Mouse (Mus musculus) lung, postnatal 0 days (tissue): ENCODE results near the gene Kalrn. TPM values are rescaled to one million over a fixed set of nuclear protein-coding genes. Genes with fewer than 3 reads are reported as not detected.
A peak's percentile ranks its signal among the peaks of the same experiment; 100 is the strongest.

Source experiments
- ATAC-seq: fragments of 200-750 bp; cut with Nextera tagmentation; 2 replicates; pipeline ENCODE4 v1.8.0; 2017; ENCODE audit warnings: moderate library complexity
- DNase-seq: peaks from one replicate; pipeline ENCODE4 v3.0.0-alpha.2; 2016; ENCODE audit warnings: low spot score
- H3K27ac ChIP-seq: fragments of 300-500 bp; sonication (generic); 2 replicates; pipeline ENCODE4 v1.5.1; 2014; ENCODE audit warnings: antibody characterized with exemption, mild to moderate bottlenecking, low read length, mixed read lengths
- H3K27me3 ChIP-seq: fragments of 300-500 bp; sonication (generic); replicated peaks from 2 replicates; pipeline ENCODE4 v1.6.1; 2014; ENCODE audit warnings: low read length, mixed read lengths; ENCODE audit not compliant: insufficient read depth
- H3K36me3 ChIP-seq: fragments of 300-500 bp; sonication (generic); 2 replicates; pipeline ENCODE4 v1.6.1; 2014; ENCODE audit warnings: low read length, mixed read lengths; ENCODE audit not compliant: insufficient read depth
- H3K4me1 ChIP-seq: fragments of 300-500 bp; sonication (generic); 2 replicates; pipeline ENCODE4 v1.6.1; 2014; ENCODE audit warnings: antibody characterized with exemption, low read depth, low read length, mixed read lengths; ENCODE audit not compliant: insufficient read depth
- H3K4me2 ChIP-seq: fragments of 300-500 bp; sonication (generic); replicated peaks from 2 replicates; pipeline ENCODE4 v1.6.1; 2014; ENCODE audit warnings: low read depth, mild to moderate bottlenecking, low read length, moderate library complexity, mixed read lengths
- H3K4me3 ChIP-seq: fragments of 300-500 bp; sonication (generic); 2 replicates; pipeline ENCODE4 v1.5.1; 2014; ENCODE audit warnings: low read depth, low read length
- H3K9ac ChIP-seq: fragments of 300-500 bp; sonication (generic); replicated peaks from 2 replicates; pipeline ENCODE4 v1.6.1; 2014; ENCODE audit warnings: low read depth, mild to moderate bottlenecking
- H3K9me3 ChIP-seq: fragments of 300-500 bp; sonication (generic); 2 replicates; pipeline ENCODE4 v1.6.1; 2016; ENCODE audit warnings: low read length, mixed read lengths
- CTCF ChIP-seq: IDR thresholded peaks from 2 replicates; pipeline ENCODE4 v1.5.1; 2016; ENCODE audit warnings: antibody characterized with exemption, mild to moderate bottlenecking
- EP300 ChIP-seq: IDR thresholded peaks from 2 replicates; pipeline ENCODE4 v1.6.1; 2016; ENCODE audit warnings: antibody characterized with exemption, mild to moderate bottlenecking, control low read depth
- WGBS: fragments of 180-500 bp; shearing (Covaris S2); extraction: QIAGEN DNeasy Blood & Tissue Kit; methylation state at CpG from one replicate; pipeline ENCODE4 v1.1.7; 2014; 5-methylcytosine and 5-hydroxymethylcytosine counted together
- polyA plus RNA-seq: library from polyadenylated mRNA; unstranded; fragments of >200 nt; fragmentation: Nextera tagmentation; extraction: Ambion mirVana; gene quantifications from 2 replicates; pipeline ENCODE4 v1.2.1, GENCODE M21; 2015

The Kalrn gene
- polyA plus RNA-seq, 1 experiment from 2014 or later, result 13.6 TPM

DNA sequence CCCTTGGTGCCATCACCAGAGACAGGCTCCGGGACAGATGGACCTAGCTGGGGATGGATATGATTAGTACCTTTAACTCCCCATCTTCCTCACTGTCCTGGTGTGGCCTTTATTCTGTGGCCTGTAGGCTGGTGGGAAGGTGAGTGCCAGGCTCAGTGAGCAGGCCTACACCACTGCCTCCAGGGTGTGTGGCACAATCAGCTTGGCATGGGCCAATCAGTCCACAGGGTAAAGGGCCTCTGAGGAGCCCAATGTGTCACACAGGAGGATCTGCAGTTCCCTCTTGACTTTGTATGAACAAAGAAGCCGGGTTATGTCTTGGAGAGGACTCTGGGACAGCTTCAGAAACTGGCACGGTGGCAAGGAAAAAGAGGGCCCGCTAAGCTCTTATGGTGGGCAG is 530.7 kb downstream of the Kalrn start:
- no peak for ATAC-seq
- Histone ChIP-seq H3K27me3 (no peaks in the 10 kb centered on the region), H3K4me2 (no peak overlapping the region), H3K4me3 (no peak overlapping the region), H3K9me3 (no peaks in the 10 kb centered on the region), H3K9ac (no peak overlapping the region), H3K4me1 (peaks cover 4% of the 10 kb centered on the region), H3K27ac (no peak overlapping the region), H3K36me3 (no peaks in the 10 kb centered on the region)
- TF ChIP-seq EP300, result no peak
- TF ChIP-seq CTCF, result no peak
- WGBS, result 83% methylated on average over 4 of the region's 4 CpGs
- DNase-seq, result no peak

DNA sequence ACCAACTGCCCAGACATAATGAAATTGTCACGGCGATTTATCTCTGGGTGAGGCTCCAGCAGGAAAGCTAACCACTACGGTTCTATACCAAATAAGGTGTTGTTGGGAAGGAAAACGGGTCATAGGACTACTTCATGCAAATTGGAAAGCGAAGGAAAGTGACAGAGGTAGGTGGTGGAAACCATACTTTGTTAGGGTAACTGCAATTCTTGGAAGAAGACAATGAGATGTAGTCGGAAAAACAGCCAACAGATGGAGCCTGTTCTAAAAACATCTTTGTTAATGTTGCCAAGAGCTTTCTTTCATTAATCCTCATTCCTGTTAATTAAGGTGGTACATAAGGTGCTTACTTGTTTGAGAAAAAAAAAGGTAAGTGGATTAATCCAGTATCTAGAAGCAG is 533.1 kb downstream of the Kalrn start:
- no peaks in the 10 kb centered on the region for H3K27me3 ChIP-seq
- no peak for ATAC-seq

DNA sequence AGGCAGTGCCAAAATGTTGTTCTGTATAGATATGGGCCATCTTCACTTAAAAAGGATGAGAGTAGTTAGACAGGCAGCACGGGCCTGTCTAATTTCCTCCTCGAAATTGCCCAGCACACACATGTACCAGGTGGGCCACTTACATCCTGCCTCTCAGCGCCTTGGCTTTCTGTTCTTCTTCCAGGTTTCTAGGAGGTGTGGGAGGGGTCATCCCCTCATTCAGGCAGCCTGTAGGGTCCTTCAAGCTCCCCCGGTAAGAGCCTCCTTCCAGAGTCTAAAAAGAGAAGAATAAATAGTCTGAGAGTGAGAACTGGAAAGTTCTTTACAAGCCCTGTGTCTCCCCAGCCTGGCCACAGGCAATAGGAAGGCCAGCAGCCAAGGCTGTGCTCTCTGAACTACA is 533.6 kb downstream of the Kalrn start:
- Histone ChIP-seq H3K36me3 (no peaks in the 10 kb centered on the region), H3K9me3 (no peaks in the 10 kb centered on the region), H3K27me3 (no peaks in the 10 kb centered on the region), H3K27ac (no peak overlapping the region), H3K4me1 (peaks cover 10% of the 10 kb centered on the region), H3K9ac (no peak overlapping the region), H3K4me2 (no peak overlapping the region), H3K4me3 (no peak overlapping the region)
- peak; percentile 80 for ATAC-seq
- TF ChIP-seq CTCF, result no peak
- TF ChIP-seq EP300, result no peak
- WGBS, result 41% methylated on average over 4 of the region's 4 CpGs
- peak; percentile 81 for DNase-seq

More for the DNA sequence above, 533.1 kb downstream of the Kalrn start:
- 66% methylated on average over 6 of the region's 6 CpGs for WGBS
- no peaks in the 10 kb centered on the region for H3K36me3 ChIP-seq
- TF ChIP-seq EP300 (no peak), CTCF (no peak)
- no peak overlapping the region for H3K4me2 ChIP-seq
- peaks cover 7% of the 10 kb centered on the region for H3K4me1 ChIP-seq
- DNase-seq, result no peak
- no peak overlapping the region for H3K27ac ChIP-seq
- no peak overlapping the region for H3K4me3 ChIP-seq
- H3K9ac ChIP-seq, result no peak overlapping the region
- H3K9me3 ChIP-seq, result no peaks in the 10 kb centered on the region

DNA sequence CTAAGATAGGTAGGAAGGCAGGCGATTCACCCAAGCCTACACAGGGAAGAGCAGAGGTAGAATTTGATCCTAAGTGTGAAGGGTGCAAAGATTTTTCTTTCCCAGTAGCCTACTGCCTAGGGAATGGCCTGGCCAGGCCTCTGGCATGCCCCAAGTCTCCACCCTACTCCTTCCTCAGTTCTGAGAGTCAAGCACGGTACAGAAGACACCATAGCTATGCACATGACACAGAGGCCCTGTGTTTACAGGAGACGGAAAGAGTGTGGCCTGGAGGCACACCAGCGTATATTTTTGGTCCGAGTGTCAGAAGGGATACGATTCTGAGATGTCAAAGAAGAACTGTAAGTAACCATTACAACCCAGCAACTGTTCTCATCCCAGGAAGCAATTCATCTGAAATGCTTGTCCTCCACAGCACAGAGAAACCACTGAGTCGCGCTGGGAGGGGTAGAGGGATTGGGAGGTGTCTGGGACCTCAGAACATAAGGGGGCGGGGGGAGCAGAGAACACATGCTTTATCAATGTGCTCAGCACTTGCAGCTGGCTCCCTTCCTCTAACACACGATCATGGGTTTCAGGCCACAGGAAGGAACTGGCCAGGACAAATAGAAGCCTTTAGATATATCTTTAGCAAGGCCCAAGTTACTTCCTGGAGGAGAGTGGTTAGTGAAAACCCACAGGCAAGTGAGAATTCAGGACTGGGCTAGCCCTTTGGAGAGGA is 536.8 kb downstream of the Kalrn start:
- Histone ChIP-seq H3K36me3 (no peaks in the 10 kb centered on the region), H3K27me3 (no peaks in the 10 kb centered on the region)

DNA sequence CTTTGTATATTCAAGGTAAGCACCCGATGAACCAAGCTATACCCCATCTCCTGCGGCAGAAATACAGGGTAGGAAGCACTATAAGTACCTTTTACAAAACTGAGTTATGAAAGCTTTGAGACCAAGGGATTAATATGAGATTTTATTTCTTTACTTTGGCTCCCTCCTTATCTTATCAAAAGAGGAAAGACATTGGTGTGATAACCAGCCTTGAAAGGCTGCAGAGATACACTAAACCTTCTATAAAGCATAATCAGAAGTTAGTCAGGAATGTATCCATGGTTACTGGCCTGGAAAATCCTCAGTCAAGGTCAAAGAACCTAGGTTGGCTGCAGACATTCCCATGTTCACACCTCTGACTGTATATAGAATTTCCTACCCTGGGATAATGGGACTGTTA is 537.6 kb downstream of the Kalrn start:
- H3K4me1 ChIP-seq, result peaks cover 12% of the 10 kb centered on the region
- no peak for ATAC-seq
- H3K4me2 ChIP-seq, result no peak overlapping the region
- 59% methylated on average over 2 of the region's 2 CpGs for WGBS
- H3K4me3 ChIP-seq, result no peak overlapping the region
- no peaks in the 10 kb centered on the region for H3K27me3 ChIP-seq
- no peak overlapping the region for H3K27ac ChIP-seq
- no peak for DNase-seq
- TF ChIP-seq EP300 (no peak), CTCF (no peak)
- no peaks in the 10 kb centered on the region for H3K9me3 ChIP-seq
- no peaks in the 10 kb centered on the region for H3K36me3 ChIP-seq
- no peak overlapping the region for H3K9ac ChIP-seq

More for the DNA sequence above, 536.8 kb downstream of the Kalrn start:
- peak; percentile 88 for DNase-seq
- no peaks in the 10 kb centered on the region for H3K9me3 ChIP-seq
- H3K9ac ChIP-seq, result no peak overlapping the region
- H3K4me3 ChIP-seq, result no peak overlapping the region
- no peak overlapping the region for H3K4me2 ChIP-seq
- H3K27ac ChIP-seq, result peak overlapping the region; percentile 28; the same call in 1 of the 2 replicates
- WGBS, result 28% methylated on average over 10 of the region's 10 CpGs
- peaks cover 10% of the 10 kb centered on the region for H3K4me1 ChIP-seq
- TF ChIP-seq EP300, result peak; percentile 41
- TF ChIP-seq CTCF, result no peak
- peak; percentile 80 for ATAC-seq

DNA sequence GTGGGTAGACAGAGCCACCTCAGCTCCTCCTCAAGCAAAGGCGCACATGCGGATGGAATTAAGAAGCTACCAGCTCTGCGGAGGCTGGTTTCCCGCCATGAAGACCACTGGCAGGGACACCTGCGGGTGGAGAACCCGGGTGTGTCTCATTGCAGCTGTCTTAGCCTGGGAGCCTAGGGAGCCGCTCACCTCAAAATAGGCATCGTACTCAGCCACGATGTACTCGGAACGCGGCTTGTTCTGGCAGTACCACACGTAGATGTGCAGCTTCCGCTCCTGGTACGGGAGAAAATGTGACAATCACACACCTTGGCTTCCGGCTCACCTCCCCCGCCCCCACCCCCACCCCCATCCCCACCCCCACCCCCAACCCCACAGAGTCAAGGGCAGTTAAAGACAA is 539.1 kb downstream of the Kalrn start:
- TF ChIP-seq EP300 (no peak), CTCF (no peak)
- H3K9me3 ChIP-seq, result no peaks in the 10 kb centered on the region
- no peaks in the 10 kb centered on the region for H3K36me3 ChIP-seq
- no peak for DNase-seq
- no peak overlapping the region for H3K4me2 ChIP-seq
- 92% methylated on average over 17 of the region's 17 CpGs for WGBS
- no peak overlapping the region for H3K27ac ChIP-seq
- peaks cover 15% of the 10 kb centered on the region for H3K4me1 ChIP-seq
- H3K9ac ChIP-seq, result no peak overlapping the region
- ATAC-seq, result no peak
- no peak overlapping the region for H3K4me3 ChIP-seq
- no peaks in the 10 kb centered on the region for H3K27me3 ChIP-seq
